Mouse (Mus musculus) lung, embryonic 14.5 days (tissue): ENCODE measurements around the gene Nenf. TPM values are rescaled to one million over a fixed set of nuclear protein-coding genes. Genes with fewer than 3 reads are reported as not detected.

Experiments used
- ATAC-seq: fragments of 200-750 bp; cut with Nextera tagmentation; 2 replicates; pipeline ENCODE4 v1.8.0; 2017; ENCODE audit warnings: mild to moderate bottlenecking, moderate TSS enrichment, moderate library complexity; ENCODE audit not compliant: insufficient read depth
- DNase-seq: peaks from one replicate; pipeline ENCODE4 v3.0.0-alpha.2; 2015
- H3K27ac ChIP-seq: fragments of 300-500 bp; sonication (generic); 2 replicates; pipeline ENCODE4 v1.5.1; 2014; ENCODE audit warnings: low read depth, mild to moderate bottlenecking, moderate library complexity
- H3K27me3 ChIP-seq: fragments of 300-500 bp; sonication (generic); 2 replicates; pipeline ENCODE4 v1.6.1; 2014; ENCODE audit warnings: low read length, control low read depth; ENCODE audit not compliant: insufficient read depth
- H3K36me3 ChIP-seq: fragments of 300-500 bp; sonication (generic); 2 replicates; pipeline ENCODE4 v1.6.1; 2014; ENCODE audit warnings: control low read depth; ENCODE audit not compliant: insufficient read depth
- H3K4me1 ChIP-seq: fragments of 300-500 bp; sonication (generic); 2 replicates; pipeline ENCODE4 v1.6.1; 2014; ENCODE audit warnings: antibody characterized with exemption, control low read depth; ENCODE audit not compliant: insufficient read depth
- H3K4me2 ChIP-seq: fragments of 300-500 bp; sonication (generic); 2 replicates; pipeline ENCODE4 v1.6.1; 2014; ENCODE audit warnings: mild to moderate bottlenecking
- H3K4me3 ChIP-seq: fragments of 300-500 bp; sonication (generic); 2 replicates; pipeline ENCODE4 v1.5.1; 2014; ENCODE audit warnings: low read depth, low read length
- H3K9ac ChIP-seq: fragments of 300-500 bp; sonication (generic); 2 replicates; pipeline ENCODE4 v1.6.1; 2014
- H3K9me3 ChIP-seq: fragments of 300-500 bp; sonication (generic); 2 replicates; pipeline ENCODE4 v1.6.1; 2016; ENCODE audit warnings: low read depth, low read length, control low read depth
- CTCF ChIP-seq: IDR thresholded peaks from 2 replicates; pipeline ENCODE4 v1.5.1; 2016; ENCODE audit warnings: antibody characterized with exemption, low read depth
- WGBS: fragments of 180-500 bp; shearing (Covaris S2); extraction: QIAGEN DNeasy Blood & Tissue Kit; methylation state at CpG from one replicate; pipeline ENCODE4 v1.1.7; 2014; 5-methylcytosine and 5-hydroxymethylcytosine counted together
- polyA plus RNA-seq: library from polyadenylated mRNA; unstranded; fragments of >200 nt; fragmentation: Nextera tagmentation; extraction: Ambion mirVana; gene quantifications from 2 replicates; pipeline ENCODE4 v1.2.1, GENCODE M21; 2014

Gene Nenf
- polyA plus RNA-seq, 1 experiment from 2014 or later, result 117 TPM

DNA sequence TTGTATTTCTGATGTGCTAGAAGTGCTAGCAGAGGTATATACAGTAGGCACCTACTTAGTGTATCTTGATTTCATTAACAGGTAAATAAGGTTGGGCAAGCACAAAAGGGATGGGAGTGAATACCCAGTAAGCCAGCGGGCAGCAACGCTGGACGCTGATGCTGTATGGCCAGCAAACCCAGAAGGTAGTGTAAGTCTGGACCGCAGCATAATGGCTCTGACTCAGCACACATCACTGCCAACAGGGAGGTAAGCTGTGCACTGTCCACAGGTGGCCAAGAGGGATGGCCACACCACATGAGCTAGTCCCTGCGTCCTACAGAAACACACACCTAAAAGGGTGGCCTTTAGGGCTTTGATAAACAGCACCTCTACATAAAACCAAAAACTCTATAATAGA lies 32.4 kb upstream of the Nenf start:
- Histone ChIP-seq H3K36me3 (peaks cover 65% of the 10 kb centered on the region), H3K4me3 (no peak overlapping the region), H3K27ac (peak overlapping the region; percentile 65; the same call in 1 of the 2 replicates), H3K9ac (no peak overlapping the region), H3K9me3 (no peaks in the 10 kb centered on the region), H3K27me3 (no peaks in the 10 kb centered on the region), H3K4me2 (no peak overlapping the region), H3K4me1 (no peaks in the 10 kb centered on the region)
- DNase-seq (no peak), ATAC-seq (no peak)
- TF ChIP-seq CTCF, result no peak
- WGBS, result 92% methylated on average over 5 of the region's 5 CpGs

DNA sequence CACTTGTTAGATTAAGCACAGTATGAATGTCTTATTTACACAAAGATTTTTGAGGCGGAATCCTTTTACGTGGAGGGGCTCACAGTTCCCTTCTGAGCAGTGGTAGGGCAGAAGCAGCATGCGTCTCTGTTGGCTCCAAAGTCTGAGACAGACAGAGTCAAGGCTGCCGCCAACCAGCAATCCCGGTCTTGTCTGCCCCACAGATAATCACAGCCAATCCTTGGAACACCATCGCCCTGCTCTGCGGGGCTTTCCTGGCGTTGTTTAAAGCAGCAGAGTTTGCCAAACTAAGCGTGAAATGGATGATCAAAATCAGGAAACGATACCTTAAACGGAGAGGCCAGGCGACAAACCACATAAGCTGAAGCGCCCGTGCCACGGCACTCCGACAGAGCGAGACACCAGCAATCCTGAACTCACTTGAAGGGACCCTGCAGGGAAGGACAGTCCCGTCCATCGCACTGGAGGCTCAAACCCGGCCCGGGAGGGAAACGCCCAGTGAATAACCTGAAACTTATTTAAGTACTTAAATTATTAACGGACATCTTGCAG lies 31.6 kb upstream of the Nenf start:
- 52% methylated on average over 23 of the region's 23 CpGs for WGBS
- Histone ChIP-seq H3K4me2 (peak overlapping the region; percentile 25; the same call in 1 of the 2 replicates), H3K4me3 (no peak overlapping the region), H3K4me1 (no peaks in the 10 kb centered on the region), H3K9me3 (no peaks in the 10 kb centered on the region), H3K9ac (peak overlapping the region; percentile 14; the same call in 1 of the 2 replicates), H3K27me3 (no peaks in the 10 kb centered on the region), H3K36me3 (peaks cover 67% of the 10 kb centered on the region), H3K27ac (peak overlapping the region; percentile 65)
- DNase-seq (peak; percentile 59), ATAC-seq (peak; percentile 42; the same call in 1 of the 2 replicates)
- no peak for TF ChIP-seq CTCF

- H3K9me3 ChIP-seq, result no peaks in the 10 kb centered on the region
- H3K4me3 ChIP-seq, result no peak overlapping the region
- H3K4me2 ChIP-seq, result peak overlapping the region; percentile 25; the same call in 1 of the 2 replicates
- TF ChIP-seq CTCF, result no peak
- peak; percentile 93 for ATAC-seq
- H3K27ac ChIP-seq, result peak overlapping the region; percentile 65
- H3K36me3 ChIP-seq, result peaks cover 65% of the 10 kb centered on the region
- WGBS, result 8% methylated on average over 5 of the region's 5 CpGs
- H3K27me3 ChIP-seq, result no peaks in the 10 kb centered on the region
- H3K9ac ChIP-seq, result peak overlapping the region; percentile 14; the same call in 1 of the 2 replicates
- DNase-seq, result peak; percentile 88
- H3K4me1 ChIP-seq, result no peaks in the 10 kb centered on the region
Observed at GRCm38 (mm10) chr1:191348996-191349395, 31.0 kb upstream of the Nenf start.

DNA sequence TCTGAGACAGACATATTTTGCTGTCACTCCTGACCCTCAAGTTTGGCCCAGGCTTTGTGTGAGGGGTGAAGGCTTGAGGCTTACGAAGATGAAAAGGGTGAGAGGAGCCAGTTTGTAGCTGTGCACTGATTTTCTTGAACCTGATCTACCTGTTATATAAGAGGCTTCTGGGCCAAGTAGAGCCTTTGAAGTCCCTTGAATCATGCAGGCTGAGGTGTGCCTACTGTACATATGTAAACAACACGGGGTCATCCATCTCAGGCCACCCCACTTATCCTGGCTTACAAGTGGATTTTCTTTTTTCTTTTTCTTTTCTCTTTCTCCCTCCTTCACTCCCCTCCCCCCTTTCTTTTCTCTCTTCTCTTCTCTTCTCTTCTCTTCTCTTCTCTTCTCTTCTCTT lies 30.6 kb upstream of the Nenf start:
- DNase-seq, result peak; percentile 48
- no peak overlapping the region for H3K4me2 ChIP-seq
- TF ChIP-seq CTCF, result no peak
- no peak overlapping the region for H3K9ac ChIP-seq
- no peak overlapping the region for H3K4me3 ChIP-seq
- H3K4me1 ChIP-seq, result no peaks in the 10 kb centered on the region
- no peaks in the 10 kb centered on the region for H3K9me3 ChIP-seq
- 33% methylated on average over 2 of the region's 2 CpGs for WGBS
- peak; percentile 53; the same call in 1 of the 2 replicates for ATAC-seq
- H3K27me3 ChIP-seq, result no peaks in the 10 kb centered on the region
- H3K27ac ChIP-seq, result no peak overlapping the region; the same call in 1 of the 2 replicates
- peaks cover 65% of the 10 kb centered on the region for H3K36me3 ChIP-seq

- Histone ChIP-seq H3K4me3 (no peak overlapping the region), H3K4me2 (no peak overlapping the region), H3K9me3 (no peaks in the 10 kb centered on the region), H3K4me1 (no peaks in the 10 kb centered on the region), H3K27ac (no peak overlapping the region), H3K36me3 (peaks cover 61% of the 10 kb centered on the region), H3K9ac (no peak overlapping the region), H3K27me3 (no peaks in the 10 kb centered on the region)
- no peak for DNase-seq
- no peak for TF ChIP-seq CTCF
- no peak for ATAC-seq
- WGBS, result 80% methylated on average over 8 of the region's 8 CpGs
Observed at GRCm38 (mm10) chr1:191347602-191348001, 29.6 kb upstream of the Nenf start.

DNA sequence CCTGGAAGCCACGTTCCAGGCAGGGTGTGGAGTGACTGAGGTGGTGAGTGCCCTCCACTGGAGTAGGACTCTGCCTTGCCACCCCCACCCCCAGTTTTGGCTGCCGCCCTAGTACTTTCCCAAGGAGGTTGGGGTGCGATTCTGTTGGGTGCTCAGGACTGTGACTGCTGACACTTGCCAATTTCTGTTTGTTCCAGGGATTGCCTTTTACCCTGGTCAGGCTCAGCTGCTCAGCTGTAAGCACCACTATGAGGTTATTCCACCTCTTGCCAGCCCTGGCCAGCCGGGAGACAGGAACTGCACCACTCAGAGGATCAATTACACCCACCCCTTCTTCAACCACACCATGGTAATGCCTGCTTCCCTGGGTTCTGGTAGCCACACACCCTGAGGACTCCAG lies 22.5 kb upstream of the Nenf start:
- DNase-seq, result no peak
- H3K9ac ChIP-seq, result no peak overlapping the region
- no peaks in the 10 kb centered on the region for H3K27me3 ChIP-seq
- H3K4me1 ChIP-seq, result no peaks in the 10 kb centered on the region
- no peak overlapping the region for H3K27ac ChIP-seq
- H3K36me3 ChIP-seq, result peaks cover 67% of the 10 kb centered on the region
- no peak for ATAC-seq
- 81% methylated on average over 4 of the region's 4 CpGs for WGBS
- no peak overlapping the region for H3K4me3 ChIP-seq
- H3K4me2 ChIP-seq, result no peak overlapping the region
- no peak for TF ChIP-seq CTCF
- no peaks in the 10 kb centered on the region for H3K9me3 ChIP-seq

GRCm38 (mm10) chr1:191339876-191340275 lies 21.9 kb upstream of the Nenf start:
- 87% methylated on average over 2 of the region's 2 CpGs for WGBS
- ATAC-seq (no peak), DNase-seq (no peak)
- peaks cover 60% of the 10 kb centered on the region for H3K36me3 ChIP-seq
- H3K9me3 ChIP-seq, result no peaks in the 10 kb centered on the region
- H3K4me2 ChIP-seq, result no peak overlapping the region
- no peaks in the 10 kb centered on the region for H3K4me1 ChIP-seq
- no peaks in the 10 kb centered on the region for H3K27me3 ChIP-seq
- TF ChIP-seq CTCF, result no peak
- H3K27ac ChIP-seq, result no peak overlapping the region
- no peak overlapping the region for H3K4me3 ChIP-seq
- no peak overlapping the region for H3K9ac ChIP-seq
